Mouse (Mus musculus) adrenal gland, adult 18-20 months (tissue): ENCODE measurements around the gene Yars. TPM values are rescaled to one million over a fixed set of nuclear protein-coding genes. Genes with fewer than 3 reads are reported as not detected.

Experiments
- DNase-seq, 2 experiments: peaks; one replicate each; pipeline ENCODE4 v3.0.0; 2021 to 2022; ENCODE audit warnings: low spot score in 2 of 2
- total RNA-seq, 2 experiments: library from RNA; stranded (reverse); gene quantifications; 1 replicate in 1 of 2; 2 replicates in 1 of 2; pipeline ENCODE4 v1.2.3; 2021

Yars gene
- total RNA-seq, 2 experiments from 2014 or later: 77.3 to 77.4 TPM

GRCm38 (mm10) chr4:129249288-129249687, 59.7 kb downstream of the Yars start:
- DNase-seq: no peak

DNA sequence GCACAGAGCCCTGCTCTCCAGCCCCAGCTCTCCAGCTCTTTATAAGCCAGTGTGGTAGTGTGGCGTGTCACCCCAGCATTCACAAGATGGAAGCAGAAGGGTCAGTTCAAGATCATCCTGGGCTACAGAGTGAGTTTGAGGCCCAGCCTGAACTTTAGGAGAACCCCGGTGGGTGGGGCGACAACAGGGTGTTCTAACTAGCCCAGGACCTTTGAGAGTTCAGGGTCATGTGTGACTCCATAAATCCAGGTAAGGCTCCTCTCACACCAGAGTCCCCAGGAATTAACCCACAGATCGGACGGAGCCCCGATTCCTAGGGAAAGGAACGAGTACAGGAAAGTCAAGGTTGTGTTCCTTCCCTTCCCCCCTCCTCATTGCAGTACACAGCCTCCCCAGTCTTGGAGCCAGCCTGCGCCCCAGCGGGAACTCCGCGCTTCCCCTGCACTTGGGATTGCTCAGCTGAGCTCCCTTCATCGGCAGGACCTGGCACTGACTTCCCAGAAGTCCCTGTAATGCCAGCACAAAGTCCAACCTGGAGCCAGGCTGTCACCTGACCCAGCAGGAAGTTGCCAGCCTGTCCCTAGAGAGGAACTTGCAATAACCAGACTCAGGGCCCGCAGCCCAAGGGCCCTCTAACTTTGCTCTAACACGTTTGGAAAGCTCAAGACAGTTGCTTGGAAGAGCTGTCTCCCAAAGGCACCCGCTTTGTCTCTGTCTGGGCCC, 61.4 kb downstream of the Yars start:
- no peak for DNase-seq

GRCm38 (mm10) chr4:129251482-129252125, 62.0 kb downstream of the Yars start:
- no peak for DNase-seq

DNA sequence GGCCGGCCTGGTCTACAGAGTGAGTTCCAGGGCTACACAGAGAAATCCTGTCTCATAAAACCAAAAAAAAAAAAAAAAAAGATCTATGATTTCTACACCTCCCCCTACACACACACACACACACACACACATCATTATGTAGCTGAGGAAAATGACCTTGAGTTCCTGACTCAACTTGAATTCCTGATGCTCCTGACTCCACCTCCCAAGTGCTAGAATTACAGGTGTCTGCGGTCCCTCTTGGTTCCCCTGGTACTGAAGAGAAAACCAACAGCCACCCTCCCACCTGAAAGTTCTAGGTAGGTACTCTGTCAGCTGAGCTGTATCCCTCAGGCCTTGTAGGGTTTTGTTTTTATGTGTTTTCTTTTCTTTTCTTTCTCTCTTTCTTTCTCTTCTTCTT, 62.9 kb downstream of the Yars start:
- DNase-seq: no peak

DNA sequence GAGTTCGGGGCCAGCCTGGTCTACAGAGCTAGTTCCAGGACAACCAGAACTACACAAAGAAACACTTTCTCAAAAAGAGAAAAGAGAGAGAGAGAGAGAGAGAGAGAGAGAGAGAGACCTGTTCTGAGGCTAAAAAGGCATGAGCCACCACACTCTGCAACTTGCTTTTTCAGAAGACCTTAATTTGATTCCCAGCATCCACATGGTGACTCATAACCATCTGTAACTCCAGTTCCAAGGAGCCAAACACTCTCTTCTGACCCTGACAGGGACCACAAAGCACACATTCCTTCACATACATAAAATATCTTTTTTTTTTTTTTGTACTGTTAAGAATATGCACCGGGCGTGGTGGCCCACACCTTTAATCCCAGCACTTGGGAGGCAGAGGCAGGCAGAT, 65.0 kb downstream of the Yars start:
- no peak for DNase-seq

- no peak for DNase-seq
These were observed 67.2 kb downstream of the Yars start for GRCm38 (mm10) chr4:129256450-129257380.

DNA sequence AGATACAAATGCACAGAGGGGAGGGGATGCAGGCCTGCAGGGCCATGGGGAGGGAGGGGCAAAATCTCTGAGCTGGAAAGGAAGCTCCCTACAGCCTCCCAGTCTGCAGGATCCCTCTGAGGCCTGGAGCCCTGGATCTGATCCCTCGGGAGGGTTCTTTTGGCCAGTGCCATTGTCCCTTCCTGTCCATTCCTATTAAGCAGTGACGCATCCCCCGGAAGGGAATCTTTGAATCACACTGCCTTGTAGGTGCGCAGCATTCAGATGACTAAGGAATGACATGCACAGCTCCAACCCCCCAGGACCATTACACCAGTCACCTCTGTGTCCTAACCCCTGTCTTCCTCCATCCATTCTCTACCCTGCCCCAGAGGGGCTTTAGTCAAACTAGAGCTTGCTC, 69.5 kb downstream of the Yars start:
- DNase-seq: no peak

DNA sequence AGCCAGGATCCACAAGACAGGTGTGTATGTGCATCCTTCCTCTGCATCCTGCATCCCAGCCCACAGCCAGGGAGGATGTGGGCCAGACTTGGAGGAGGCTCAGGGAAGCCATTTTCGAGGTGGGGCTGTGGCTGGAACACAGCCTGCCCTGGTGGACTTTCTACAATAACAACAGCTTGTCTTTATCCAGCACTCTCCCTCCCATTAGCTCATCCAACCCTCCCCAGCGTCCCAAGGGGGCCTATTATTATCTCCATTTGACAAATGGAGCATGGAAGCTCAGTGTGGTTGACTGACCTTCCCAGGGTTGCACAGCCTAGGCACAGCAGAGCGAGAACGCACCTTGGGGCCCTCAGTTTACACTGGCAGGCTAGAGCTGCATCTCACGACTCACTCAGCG, 71.1 kb downstream of the Yars start:
- DNase-seq: no peak

DNA sequence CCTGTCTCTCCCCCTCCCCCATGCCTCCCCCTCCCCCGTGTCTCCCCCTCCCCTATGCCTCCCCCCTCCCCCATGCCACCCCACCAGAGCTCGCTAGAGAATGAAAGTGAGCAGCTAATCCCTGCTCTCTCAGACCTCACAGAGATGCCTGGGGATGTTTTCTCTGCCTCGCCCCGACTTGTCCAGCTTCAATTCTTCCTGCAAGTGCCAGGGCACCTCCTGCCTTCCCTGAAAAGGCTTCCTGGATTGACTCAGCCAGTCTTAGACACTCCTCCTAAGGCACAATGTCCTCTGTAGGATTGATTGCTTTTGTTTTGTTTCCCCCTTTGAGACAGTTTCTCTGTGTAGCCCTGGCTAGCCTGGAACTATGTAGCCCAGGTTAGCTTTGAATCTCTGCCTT, 71.6 kb downstream of the Yars start, which contains the start of gene C77080:
Gene C77080, minus strand, starts transcription at position 209 of the 400 bp plus-strand sequence.
- no peak for DNase-seq

DNA sequence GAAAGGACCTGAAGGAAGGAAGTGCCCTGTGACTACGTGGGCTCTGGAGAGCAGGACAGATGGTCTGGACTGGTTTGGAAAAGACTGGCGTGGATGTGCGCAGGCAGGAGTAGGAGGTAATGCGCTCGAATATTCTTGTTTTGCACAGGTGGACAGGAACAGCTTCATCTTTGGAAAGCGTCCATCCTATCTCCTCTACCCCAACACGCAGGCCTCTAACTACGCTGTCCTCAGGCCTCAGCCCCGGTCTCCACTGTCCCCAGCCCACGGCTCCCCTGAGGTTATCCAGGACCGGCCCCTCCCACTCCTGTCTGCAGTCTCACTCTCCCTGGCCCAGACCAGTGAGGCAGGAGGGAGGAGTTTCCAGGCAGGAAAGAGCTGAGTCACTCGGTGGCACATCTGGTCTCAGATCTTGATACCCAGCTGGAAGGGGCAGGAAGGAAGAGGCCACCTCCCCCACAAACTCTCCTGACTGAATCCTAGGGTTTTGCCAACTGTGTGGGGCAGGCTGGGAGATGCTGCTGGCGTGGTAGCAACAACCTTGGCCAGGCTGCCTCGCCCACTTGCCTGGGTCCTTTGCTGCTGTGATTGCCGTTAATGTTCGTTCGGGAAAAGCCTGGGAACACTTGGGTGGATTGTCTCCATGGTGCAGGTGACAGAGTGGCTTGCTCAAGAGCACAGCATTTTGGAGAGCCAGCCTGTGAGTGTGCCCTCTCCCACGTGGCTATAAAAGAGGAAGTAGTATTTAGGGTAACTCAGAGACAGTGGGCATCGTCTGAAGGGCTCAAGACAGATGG, 73.9 kb downstream of the Yars start:
- DNase-seq: no peak

DNA sequence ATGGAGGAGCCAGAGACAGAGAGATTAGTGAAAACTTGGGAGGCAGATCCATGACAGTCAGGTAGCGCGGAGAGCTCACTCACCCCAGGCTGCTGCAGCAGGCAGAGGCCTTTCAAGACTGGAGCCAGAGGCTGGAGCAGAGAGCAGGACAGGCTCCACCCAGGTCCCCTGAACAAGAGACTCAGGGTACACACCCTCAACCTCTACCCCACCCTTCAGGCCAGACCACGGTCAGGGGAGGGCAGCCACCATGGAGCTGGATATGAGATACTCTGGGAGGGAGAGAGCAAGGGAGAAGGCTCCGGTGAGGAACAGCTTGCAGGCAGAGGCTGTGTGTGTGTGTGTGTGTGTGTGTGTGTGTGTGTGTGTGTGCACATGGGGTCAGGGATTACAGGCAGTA, 76.6 kb downstream of the Yars start:
- DNase-seq: no peak

GRCm38 (mm10) chr4:129266821-129267220, 77.3 kb downstream of the Yars start:
- DNase-seq: no peak

GRCm38 (mm10) chr4:129268698-129269097, 79.1 kb downstream of the Yars start:
- no peak for DNase-seq

Other genes starting within 250 kb of the Yars start
- gene Azin2, start 227.3 kb upstream of the Yars start, total RNA-seq: 10 to 100 TPM; 62.3 to 69.7 TPM
- 100 to 1,000 TPM; 111 to 164 TPM for gene Ak2, start 197.8 kb upstream of the Yars start, total RNA-seq
- gene Rnf19b, start 131.5 kb upstream of the Yars start, total RNA-seq: 10 to 100 TPM; 28.6 to 41.3 TPM
- not detected for gene Tmem54, start 84.2 kb upstream of the Yars start, total RNA-seq
- 1 to 10 TPM; 2.1 to 3.1 TPM for gene Hpca, start 67.7 kb upstream of the Yars start, total RNA-seq
- 1 to 10 TPM; 2.1 to 6.3 TPM for gene Fndc5, start 52.8 kb upstream of the Yars start, total RNA-seq
- gene S100pbp, start within 50 bp of the Yars start, total RNA-seq: 10 to 100 TPM; 17.6 to 19.9 TPM
- 10 to 100 TPM; 18.1 to 22.1 TPM for gene C77080, start 71.6 kb downstream of the Yars start, total RNA-seq
- gene Sync, start 97.9 kb downstream of the Yars start, total RNA-seq: 1 to 10 TPM in 1 of 2 experiments, under 1 TPM in 1; 0.76 to 1.5 TPM
- 100 to 1,000 TPM; 128 to 132 TPM for gene Rbbp4, start 145.6 kb downstream of the Yars start, total RNA-seq
- gene Zbtb8os, start 145.9 kb downstream of the Yars start, total RNA-seq: 10 to 100 TPM; 49.4 to 52.4 TPM
- 1 to 10 TPM; 2.7 to 3.7 TPM for gene Zbtb8a, start 188.4 kb downstream of the Yars start, total RNA-seq